Mouse (Mus musculus) liver, postnatal 0 days (tissue): ENCODE results near the gene Cfap45.

ENCODE experiments used
- CTCF ChIP-seq: sonication (generic); IDR thresholded peaks from 2 replicates; pipeline ENCODE4 v1.5.1; 2016; ENCODE audit warnings: antibody characterized with exemption, low read depth
- EP300 ChIP-seq: IDR thresholded peaks from 2 replicates; pipeline ENCODE4 v1.6.1; 2016; ENCODE audit warnings: antibody characterized with exemption, low read depth, mild to moderate bottlenecking

DNA sequence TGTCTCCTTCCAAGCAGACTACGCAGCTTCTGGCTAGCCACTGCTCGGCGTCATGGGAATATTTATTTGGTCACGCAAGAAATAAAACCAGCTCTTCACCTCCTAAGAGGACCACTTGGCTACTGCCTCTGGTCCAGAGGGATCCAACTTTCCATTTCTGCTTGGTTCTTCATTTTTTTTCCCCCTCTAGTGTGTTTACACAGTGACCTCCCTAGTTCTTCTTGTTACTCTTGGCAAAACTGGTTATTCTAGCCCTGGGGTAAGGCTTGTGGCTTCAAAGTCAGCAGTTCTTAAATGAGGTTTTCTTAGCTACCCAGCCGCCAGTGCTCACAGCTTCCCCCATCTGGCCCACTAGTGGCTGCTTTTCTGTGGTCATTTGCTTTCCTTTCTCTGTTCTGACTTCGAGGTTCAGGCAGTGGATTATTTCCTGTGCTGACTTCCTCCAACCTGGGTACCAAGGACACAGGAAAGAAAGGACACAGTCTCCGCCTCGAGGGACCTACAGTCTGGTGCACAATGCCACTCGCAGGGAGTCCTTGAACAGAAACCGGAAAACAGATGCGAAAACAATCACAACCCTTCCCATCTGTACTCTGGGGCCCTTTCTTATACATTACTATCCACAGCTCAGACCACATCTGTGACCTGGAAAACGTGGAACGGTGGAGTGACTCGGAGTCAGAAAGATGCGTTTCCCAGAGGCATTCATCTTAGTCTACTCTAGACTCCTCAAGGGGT lies 4.6 kb downstream of the Cfap45 start:
- peak; percentile 37; the same call in 1 of the 2 replicates for TF ChIP-seq CTCF
- TF ChIP-seq EP300, result peak; percentile 41; the same call in 1 of the 2 replicates
